Mouse (Mus musculus): ENCODE results near the gene Pbx1.

GRCm38 (mm10) chr1:168355985-168356556 is 76.0 kb downstream of the Pbx1 start:
- TF ChIP-seq CHD2 (IDR thresholded peaks at IDR 0.05; ENCODE audit: low read depth, low read length), result no peak
- no peak for TF ChIP-seq ZNF384 (IDR thresholded peaks at IDR 0.05; ENCODE audit: low read depth, low read length)
- TF ChIP-seq ZC3H11A (IDR thresholded peaks at IDR 0.05; ENCODE audit: borderline replicate concordance, low read depth, low read length), result no peak
- TF ChIP-seq MAFK (IDR thresholded peaks at IDR 0.05; ENCODE audit: insufficient read depth, low read depth, low read length), result no peak
- TF ChIP-seq HCFC1 (IDR thresholded peaks at IDR 0.05; ENCODE audit: borderline replicate concordance, insufficient read depth, low read length), result no peak

All from ES-E14 (cell line).